Mouse (Mus musculus): ENCODE measurements around the gene Etfrf1. TPM values are rescaled to one million over a fixed set of nuclear protein-coding genes. Genes with fewer than 3 reads are reported as not detected.

The Etfrf1 gene
- polyA plus RNA-seq, 1 experiment from 2014 or later, result 30.6 TPM

GRCm38 (mm10) chr6:145242521-145242920 is 31.6 kb downstream of the Etfrf1 start:
- Histone ChIP-seq H3K36me3 (ENCODE audit: control insufficient read depth, insufficient read depth, low read length) (peaks cover 36% of the 10 kb centered on the region), H3K4me1 (ENCODE audit: control insufficient read depth, insufficient read depth, low read length) (0 out of 2 replicates have a peak, but pooled peaks cover 1% of the 10 kb centered on the region), H3K4me2 (ENCODE audit: low read length) (no peak overlapping the region), H3K4me3 (replicated peaks; ENCODE audit: low read depth, low read length) (no peak overlapping the region), H3K9me3 (ENCODE audit: control insufficient read depth, low read length) (no peaks in the 10 kb centered on the region), H3K9ac (replicated peaks; ENCODE audit: low read length) (no peak overlapping the region), H3K27ac (replicated peaks; ENCODE audit: low read depth, low read length) (no peak overlapping the region), H3K27me3 (ENCODE audit: control insufficient read depth, insufficient read depth, low read length) (no peaks in the 10 kb centered on the region)
- DNase-seq (peak; percentile 81), ATAC-seq (ENCODE audit: low FRiP score, low TSS enrichment) (no peak)
- 56% methylated on average over 1 of the region's 1 CpGs for WGBS

- WGBS, result 93% methylated on average over 5 of the region's 5 CpGs
- DNase-seq (no peak), ATAC-seq (ENCODE audit: low FRiP score, low TSS enrichment) (no peak)
- Histone ChIP-seq H3K27me3 (ENCODE audit: control insufficient read depth, insufficient read depth, low read length) (no peaks in the 10 kb centered on the region), H3K4me2 (ENCODE audit: low read length) (no peak overlapping the region), H3K27ac (replicated peaks; ENCODE audit: low read depth, low read length) (no peak overlapping the region), H3K4me3 (replicated peaks; ENCODE audit: low read depth, low read length) (no peak overlapping the region), H3K9me3 (ENCODE audit: control insufficient read depth, low read length) (no peaks in the 10 kb centered on the region), H3K9ac (replicated peaks; ENCODE audit: low read length) (no peak overlapping the region), H3K4me1 (ENCODE audit: control insufficient read depth, insufficient read depth, low read length) (peaks cover 8% of the 10 kb centered on the region), H3K36me3 (ENCODE audit: control insufficient read depth, insufficient read depth, low read length) (peaks cover 25% of the 10 kb centered on the region)
Observed at GRCm38 (mm10) chr6:145246841-145247240, 35.9 kb downstream of the Etfrf1 start.

GRCm38 (mm10) chr6:145247886-145248285 is 37.0 kb downstream of the Etfrf1 start:
- Histone ChIP-seq H3K36me3 (ENCODE audit: control insufficient read depth, insufficient read depth, low read length) (peaks cover 24% of the 10 kb centered on the region), H3K4me1 (ENCODE audit: control insufficient read depth, insufficient read depth, low read length) (peaks cover 8% of the 10 kb centered on the region), H3K27me3 (ENCODE audit: control insufficient read depth, insufficient read depth, low read length) (no peaks in the 10 kb centered on the region), H3K4me2 (ENCODE audit: low read length) (peak overlapping the region; percentile 86), H3K4me3 (replicated peaks; ENCODE audit: low read depth, low read length) (peak overlapping the region; percentile 93), H3K9me3 (ENCODE audit: control insufficient read depth, low read length) (no peaks in the 10 kb centered on the region), H3K9ac (replicated peaks; ENCODE audit: low read length) (no peak overlapping the region), H3K27ac (replicated peaks; ENCODE audit: low read depth, low read length) (no peak overlapping the region)
- WGBS, result 66% methylated on average over 3 of the region's 3 CpGs
- no peak for DNase-seq
- ATAC-seq (ENCODE audit: low FRiP score, low TSS enrichment), result no peak

- no peaks in the 10 kb centered on the region for H3K9me3 ChIP-seq (ENCODE audit: control insufficient read depth, low read length)
- peak overlapping the region; percentile 86 for H3K4me2 ChIP-seq (ENCODE audit: low read length)
- no peaks in the 10 kb centered on the region for H3K27me3 ChIP-seq (ENCODE audit: control insufficient read depth, insufficient read depth, low read length)
- peak overlapping the region; percentile 90 for H3K9ac ChIP-seq (replicated peaks; ENCODE audit: low read length)
- ATAC-seq (ENCODE audit: low FRiP score, low TSS enrichment), result peak; percentile 66
- under 1% methylated on average over 115 of the region's 124 CpGs for WGBS
- peak; percentile 68 for DNase-seq
- H3K27ac ChIP-seq (replicated peaks; ENCODE audit: low read depth, low read length), result peak overlapping the region; percentile 88
- peak overlapping the region; percentile 93 for H3K4me3 ChIP-seq (replicated peaks; ENCODE audit: low read depth, low read length)
- peaks cover 12% of the 10 kb centered on the region; the same call in 1 of the 2 replicates for H3K36me3 ChIP-seq (ENCODE audit: control insufficient read depth, insufficient read depth, low read length)
- peaks cover 8% of the 10 kb centered on the region for H3K4me1 ChIP-seq (ENCODE audit: control insufficient read depth, insufficient read depth, low read length)
Observed at GRCm38 (mm10) chr6:145249291-145250184, 38.6 kb downstream of the Etfrf1 start.

- peak within 1 kb of the TSS; percentile 86 for H3K4me2 ChIP-seq (ENCODE audit: low read length)
- 0 out of 2 replicates have a peak, but pooled peaks cover 9% of the 10 kb centered on the region for H3K36me3 ChIP-seq (ENCODE audit: control insufficient read depth, insufficient read depth, low read length)
- ATAC-seq (ENCODE audit: low FRiP score, low TSS enrichment), result peak; percentile 92
- peak within 1 kb of the TSS; percentile 90 for H3K9ac ChIP-seq (replicated peaks; ENCODE audit: low read length)
- H3K27ac ChIP-seq (replicated peaks; ENCODE audit: low read depth, low read length), result peak within 1 kb of the TSS; percentile 88
- H3K4me1 ChIP-seq (ENCODE audit: control insufficient read depth, insufficient read depth, low read length), result peaks cover 8% of the 10 kb centered on the region
- H3K27me3 ChIP-seq (ENCODE audit: control insufficient read depth, insufficient read depth, low read length), result no peaks in the 10 kb centered on the region
- WGBS, result under 1% methylated on average over 45 of the region's 83 CpGs
- peak within 1 kb of the TSS; percentile 93 for H3K4me3 ChIP-seq (replicated peaks; ENCODE audit: low read depth, low read length)
- peak; percentile 97 for DNase-seq
- H3K9me3 ChIP-seq (ENCODE audit: control insufficient read depth, low read length), result no peaks in the 10 kb centered on the region
Observed at GRCm38 (mm10) chr6:145250185-145250791, 39.4 kb downstream of the Etfrf1 start, which contains the start of gene Kras. Gene Kras, minus strand, starts transcription at chr6:145250239.

GRCm38 (mm10) chr6:145250820-145251219 is 39.9 kb downstream of the Etfrf1 start:
- peak overlapping the region; percentile 90 for H3K9ac ChIP-seq (replicated peaks; ENCODE audit: low read length)
- 12% methylated on average over 16 of the region's 16 CpGs for WGBS
- ATAC-seq (ENCODE audit: low FRiP score, low TSS enrichment) (peak; percentile 25; the same call in 1 of the 2 replicates), DNase-seq (peak; percentile 41)
- H3K36me3 ChIP-seq (ENCODE audit: control insufficient read depth, insufficient read depth, low read length), result 0 out of 2 replicates have a peak, but pooled peaks cover 5% of the 10 kb centered on the region
- H3K4me3 ChIP-seq (replicated peaks; ENCODE audit: low read depth, low read length), result peak overlapping the region; percentile 93
- no peaks in the 10 kb centered on the region for H3K9me3 ChIP-seq (ENCODE audit: control insufficient read depth, low read length)
- peaks cover 8% of the 10 kb centered on the region for H3K4me1 ChIP-seq (ENCODE audit: control insufficient read depth, insufficient read depth, low read length)
- H3K27ac ChIP-seq (replicated peaks; ENCODE audit: low read depth, low read length), result peak overlapping the region; percentile 88
- H3K27me3 ChIP-seq (ENCODE audit: control insufficient read depth, insufficient read depth, low read length), result no peaks in the 10 kb centered on the region
- peak overlapping the region; percentile 86 for H3K4me2 ChIP-seq (ENCODE audit: low read length)

- H3K4me1 ChIP-seq (ENCODE audit: control insufficient read depth, insufficient read depth, low read length), result no peaks in the 10 kb centered on the region; the same call in 1 of the 2 replicates
- H3K27ac ChIP-seq (replicated peaks; ENCODE audit: low read depth, low read length), result no peak overlapping the region
- 84% methylated on average over 13 of the region's 13 CpGs for WGBS
- ATAC-seq (ENCODE audit: low FRiP score, low TSS enrichment) (no peak), DNase-seq (no peak)
- no peaks in the 10 kb centered on the region for H3K36me3 ChIP-seq (ENCODE audit: control insufficient read depth, insufficient read depth, low read length)
- H3K9me3 ChIP-seq (ENCODE audit: control insufficient read depth, low read length), result no peaks in the 10 kb centered on the region
- no peak overlapping the region for H3K9ac ChIP-seq (replicated peaks; ENCODE audit: low read length)
- H3K4me2 ChIP-seq (ENCODE audit: low read length), result no peak overlapping the region
- H3K27me3 ChIP-seq (ENCODE audit: control insufficient read depth, insufficient read depth, low read length), result no peaks in the 10 kb centered on the region
- no peak overlapping the region for H3K4me3 ChIP-seq (replicated peaks; ENCODE audit: low read depth, low read length)
Observed at GRCm38 (mm10) chr6:145255952-145256700, 45.2 kb downstream of the Etfrf1 start.

GRCm38 (mm10) chr6:145256701-145257073 is 45.8 kb downstream of the Etfrf1 start:
- DNase-seq, result no peak
- 45% methylated on average over 2 of the region's 2 CpGs for WGBS
- H3K4me2 ChIP-seq (ENCODE audit: low read length), result no peak overlapping the region
- H3K4me3 ChIP-seq (replicated peaks; ENCODE audit: low read depth, low read length), result no peak overlapping the region
- no peaks in the 10 kb centered on the region for H3K36me3 ChIP-seq (ENCODE audit: control insufficient read depth, insufficient read depth, low read length)
- H3K27ac ChIP-seq (replicated peaks; ENCODE audit: low read depth, low read length), result no peak overlapping the region
- no peaks in the 10 kb centered on the region for H3K27me3 ChIP-seq (ENCODE audit: control insufficient read depth, insufficient read depth, low read length)
- H3K9me3 ChIP-seq (ENCODE audit: control insufficient read depth, low read length), result no peaks in the 10 kb centered on the region
- no peak for ATAC-seq (ENCODE audit: low FRiP score, low TSS enrichment)
- H3K4me1 ChIP-seq (ENCODE audit: control insufficient read depth, insufficient read depth, low read length), result no peaks in the 10 kb centered on the region; the same call in 1 of the 2 replicates
- H3K9ac ChIP-seq (replicated peaks; ENCODE audit: low read length), result no peak overlapping the region

Measured in midbrain, embryonic 14.5 days (tissue).